Mouse (Mus musculus): Measurements from ENCODE around the gene Sbno2. TPM values are rescaled to one million over a fixed set of nuclear protein-coding genes. Genes with fewer than 3 reads are reported as not detected.

The Sbno2 gene
- polyA plus RNA-seq, 1 experiment from 2014 or later = 10.7 TPM

GRCm38 (mm10) chr10:80063877-80064650, 41.3 kb downstream of the Sbno2 start:
- Histone ChIP-seq H3K27ac (replicated peaks) (no peak overlapping the region), H3K9me3 (ENCODE audit: control insufficient read depth, low read length) (no peaks in the 10 kb centered on the region), H3K4me1 (replicated peaks; ENCODE audit: control insufficient read depth, insufficient read depth) (no peaks in the 10 kb centered on the region), H3K4me3 (ENCODE audit: low read depth, low read length) (no peak overlapping the region), H3K36me3 (ENCODE audit: control insufficient read depth, insufficient read depth, low read length) (peaks cover 35% of the 10 kb centered on the region), H3K9ac (ENCODE audit: low read length) (no peak overlapping the region), H3K4me2 (replicated peaks; ENCODE audit: low read depth) (no peak overlapping the region), H3K27me3 (ENCODE audit: control insufficient read depth, insufficient read depth, low read length) (no peaks in the 10 kb centered on the region)
- ATAC-seq (ENCODE audit: low FRiP score, low TSS enrichment) (no peak), DNase-seq (ENCODE audit: low spot score) (no peak)
- WGBS = 73% methylated on average over 23 of the region's 23 CpGs
- peak; percentile 55 for TF ChIP-seq CTCF (IDR thresholded peaks at IDR 0.05; ENCODE audit: low read depth)
- TF ChIP-seq EP300 (optimal IDR thresholded peaks at IDR 0.05) = no peak

- no peak for TF ChIP-seq CTCF (IDR thresholded peaks at IDR 0.05; ENCODE audit: low read depth)
- TF ChIP-seq EP300 (optimal IDR thresholded peaks at IDR 0.05) = no peak
- DNase-seq (ENCODE audit: low spot score) = no peak
- no peak for ATAC-seq (ENCODE audit: low FRiP score, low TSS enrichment)
- Histone ChIP-seq H3K27ac (replicated peaks) (no peak overlapping the region), H3K27me3 (ENCODE audit: control insufficient read depth, insufficient read depth, low read length) (no peaks in the 10 kb centered on the region), H3K9me3 (ENCODE audit: control insufficient read depth, low read length) (no peaks in the 10 kb centered on the region), H3K36me3 (ENCODE audit: control insufficient read depth, insufficient read depth, low read length) (peaks cover 41% of the 10 kb centered on the region), H3K9ac (ENCODE audit: low read length) (peak overlapping the region; percentile 27; the same call in 1 of the 2 replicates), H3K4me1 (replicated peaks; ENCODE audit: control insufficient read depth, insufficient read depth) (no peaks in the 10 kb centered on the region), H3K4me2 (replicated peaks; ENCODE audit: low read depth) (no peak overlapping the region), H3K4me3 (ENCODE audit: low read depth, low read length) (no peak overlapping the region)
- 89% methylated on average over 5 of the region's 5 CpGs for WGBS
These were observed 42.3 kb downstream of the Sbno2 start for GRCm38 (mm10) chr10:80063104-80063503.

- no peak for TF ChIP-seq CTCF (IDR thresholded peaks at IDR 0.05; ENCODE audit: low read depth)
- TF ChIP-seq EP300 (optimal IDR thresholded peaks at IDR 0.05) = no peak
- peaks cover 43% of the 10 kb centered on the region for H3K36me3 ChIP-seq (ENCODE audit: control insufficient read depth, insufficient read depth, low read length)
- no peak overlapping the region for H3K4me3 ChIP-seq (ENCODE audit: low read depth, low read length)
- 0 out of 2 replicates have a peak overlapping the region, but pooled peaks have one; percentile 27 for H3K9ac ChIP-seq (ENCODE audit: low read length)
- DNase-seq (ENCODE audit: low spot score) (no peak), ATAC-seq (ENCODE audit: low FRiP score, low TSS enrichment) (no peak)
- H3K9me3 ChIP-seq (ENCODE audit: control insufficient read depth, low read length) = no peaks in the 10 kb centered on the region
- H3K4me2 ChIP-seq (replicated peaks; ENCODE audit: low read depth) = no peak overlapping the region
- no peaks in the 10 kb centered on the region for H3K27me3 ChIP-seq (ENCODE audit: control insufficient read depth, insufficient read depth, low read length)
- H3K4me1 ChIP-seq (replicated peaks; ENCODE audit: control insufficient read depth, insufficient read depth) = no peaks in the 10 kb centered on the region
- WGBS = 79% methylated on average over 30 of the region's 30 CpGs
- no peak overlapping the region for H3K27ac ChIP-seq (replicated peaks)
These were observed 47.6 kb downstream of the Sbno2 start for GRCm38 (mm10) chr10:80057683-80058326.

GRCm38 (mm10) chr10:80056976-80057682, 48.2 kb downstream of the Sbno2 start:
- 90% methylated on average over 27 of the region's 27 CpGs for WGBS
- DNase-seq (ENCODE audit: low spot score) = no peak
- no peak overlapping the region for H3K4me3 ChIP-seq (ENCODE audit: low read depth, low read length)

GRCm38 (mm10) chr10:80056506-80056905, 48.9 kb downstream of the Sbno2 start:
- WGBS = 79% methylated on average over 4 of the region's 4 CpGs
- DNase-seq (ENCODE audit: low spot score) = no peak
- no peaks in the 10 kb centered on the region; the same call in 1 of the 2 replicates for H3K4me1 ChIP-seq (replicated peaks; ENCODE audit: control insufficient read depth, insufficient read depth)
- ATAC-seq (ENCODE audit: low FRiP score, low TSS enrichment) = no peak
- H3K27ac ChIP-seq (replicated peaks) = no peak overlapping the region
- no peak overlapping the region for H3K4me2 ChIP-seq (replicated peaks; ENCODE audit: low read depth)
- H3K4me3 ChIP-seq (ENCODE audit: low read depth, low read length) = no peak overlapping the region
- peaks cover 38% of the 10 kb centered on the region for H3K36me3 ChIP-seq (ENCODE audit: control insufficient read depth, insufficient read depth, low read length)
- H3K9me3 ChIP-seq (ENCODE audit: control insufficient read depth, low read length) = no peaks in the 10 kb centered on the region
- H3K9ac ChIP-seq (ENCODE audit: low read length) = no peak overlapping the region
- TF ChIP-seq EP300 (optimal IDR thresholded peaks at IDR 0.05) (no peak), CTCF (IDR thresholded peaks at IDR 0.05; ENCODE audit: low read depth) (no peak)
- H3K27me3 ChIP-seq (ENCODE audit: control insufficient read depth, insufficient read depth, low read length) = no peaks in the 10 kb centered on the region

More at GRCm38 (mm10) chr10:80056976-80057682, 48.2 kb downstream of the Sbno2 start:
- TF ChIP-seq CTCF (IDR thresholded peaks at IDR 0.05; ENCODE audit: low read depth) (no peak), EP300 (optimal IDR thresholded peaks at IDR 0.05) (no peak)
- H3K36me3 ChIP-seq (ENCODE audit: control insufficient read depth, insufficient read depth, low read length) = peaks cover 38% of the 10 kb centered on the region
- no peaks in the 10 kb centered on the region for H3K27me3 ChIP-seq (ENCODE audit: control insufficient read depth, insufficient read depth, low read length)
- H3K9me3 ChIP-seq (ENCODE audit: control insufficient read depth, low read length) = no peaks in the 10 kb centered on the region
- H3K9ac ChIP-seq (ENCODE audit: low read length) = no peak overlapping the region
- no peak for ATAC-seq (ENCODE audit: low FRiP score, low TSS enrichment)
- H3K4me1 ChIP-seq (replicated peaks; ENCODE audit: control insufficient read depth, insufficient read depth) = no peaks in the 10 kb centered on the region
- no peak overlapping the region for H3K4me2 ChIP-seq (replicated peaks; ENCODE audit: low read depth)
- no peak overlapping the region for H3K27ac ChIP-seq (replicated peaks)

Data from stomach, postnatal 0 days (tissue).